Mouse (Mus musculus) hindbrain, embryonic 12.5 days (tissue): ENCODE measurements around the gene Kcnk12. TPM values are rescaled to one million over a fixed set of nuclear protein-coding genes. Genes with fewer than 3 reads are reported as not detected.

Experiments used
- ATAC-seq: fragments of 200-750 bp; cut with Nextera tagmentation; 2 replicates; pipeline ENCODE4 v1.8.0; 2017; ENCODE audit warnings: moderate TSS enrichment; ENCODE audit not compliant: low FRiP score
- H3K27ac ChIP-seq: fragments of 300-500 bp; sonication (generic); 2 replicates; pipeline ENCODE4 v1.5.1; 2016; ENCODE audit warnings: mild to moderate bottlenecking
- H3K27me3 ChIP-seq: fragments of 300-500 bp; sonication (generic); 2 replicates; pipeline ENCODE4 v1.6.1; 2016; ENCODE audit warnings: mild to moderate bottlenecking
- H3K36me3 ChIP-seq: fragments of 300-500 bp; sonication (generic); 2 replicates; pipeline ENCODE4 v1.6.1; 2016; ENCODE audit warnings: mild to moderate bottlenecking
- H3K4me1 ChIP-seq: fragments of 300-500 bp; sonication (generic); 2 replicates; pipeline ENCODE4 v1.6.1; 2016
- H3K4me2 ChIP-seq: fragments of 300-500 bp; sonication (generic); replicated peaks from 2 replicates; pipeline ENCODE4 v1.6.1; 2016; ENCODE audit warnings: mild to moderate bottlenecking
- H3K4me3 ChIP-seq: fragments of 300-500 bp; sonication (generic); 2 replicates; pipeline ENCODE4 v1.5.1; 2016; ENCODE audit warnings: mild to moderate bottlenecking
- H3K9ac ChIP-seq: fragments of 300-500 bp; sonication (generic); 2 replicates; pipeline ENCODE4 v1.6.1; 2016; ENCODE audit warnings: mild to moderate bottlenecking, moderate library complexity
- H3K9me3 ChIP-seq: fragments of 300-500 bp; sonication (generic); replicated peaks from 2 replicates; pipeline ENCODE4 v1.6.1; 2016; ENCODE audit warnings: mild to moderate bottlenecking
- WGBS: fragments of 180-500 bp; shearing (Covaris S2); methylation state at CpG from one replicate; pipeline ENCODE4 v1.1.7; 2016; 5-methylcytosine and 5-hydroxymethylcytosine counted together
- polyA plus RNA-seq: library from polyadenylated mRNA; unstranded; fragments of >200 nt; fragmentation: Nextera tagmentation; extraction: Ambion mirVana; gene quantifications from 2 replicates; pipeline ENCODE4 v1.2.1, GENCODE M21; 2016

The Kcnk12 gene
- polyA plus RNA-seq, 1 experiment from 2014 or later, result 0.58 TPM

DNA sequence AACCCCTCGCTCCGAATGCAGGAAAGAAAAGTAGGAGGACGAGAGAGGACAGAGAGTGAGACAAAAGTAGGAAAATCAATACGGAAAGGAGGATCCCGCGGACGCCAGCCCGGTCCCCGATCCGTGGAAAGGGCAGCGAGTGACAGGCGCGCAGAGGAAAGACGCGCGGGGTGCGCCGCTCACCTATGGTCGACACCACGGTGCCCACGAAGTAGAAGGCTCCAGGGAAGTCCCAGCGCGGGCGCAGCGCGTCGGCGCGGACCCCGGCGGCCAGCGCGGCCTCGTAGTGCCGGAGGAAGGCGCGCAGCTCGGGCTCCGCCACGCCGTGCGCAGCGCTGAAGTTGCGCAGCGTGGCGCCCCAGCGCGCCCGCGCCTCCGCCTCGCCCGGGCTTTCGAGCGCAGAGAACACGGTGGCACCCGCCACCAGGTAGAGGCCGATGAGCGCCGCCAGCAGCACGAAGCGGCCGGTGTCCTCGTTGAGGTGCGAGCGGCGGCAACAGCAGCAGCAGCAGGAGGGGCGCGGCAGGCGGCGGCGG, 845 bp downstream of the Kcnk12 start:
- Histone ChIP-seq H3K9ac (peak overlapping the region; percentile 23), H3K36me3 (no peaks in the 10 kb centered on the region), H3K4me2 (peak overlapping the region; percentile 77), H3K27ac (no peak overlapping the region), H3K9me3 (no peaks in the 10 kb centered on the region), H3K27me3 (peaks cover 80% of the 10 kb centered on the region), H3K4me3 (peak overlapping the region; percentile 40), H3K4me1 (peaks cover 25% of the 10 kb centered on the region)
- peak; percentile 49 for ATAC-seq
- WGBS, result under 1% methylated on average over 68 of the region's 72 CpGs

DNA sequence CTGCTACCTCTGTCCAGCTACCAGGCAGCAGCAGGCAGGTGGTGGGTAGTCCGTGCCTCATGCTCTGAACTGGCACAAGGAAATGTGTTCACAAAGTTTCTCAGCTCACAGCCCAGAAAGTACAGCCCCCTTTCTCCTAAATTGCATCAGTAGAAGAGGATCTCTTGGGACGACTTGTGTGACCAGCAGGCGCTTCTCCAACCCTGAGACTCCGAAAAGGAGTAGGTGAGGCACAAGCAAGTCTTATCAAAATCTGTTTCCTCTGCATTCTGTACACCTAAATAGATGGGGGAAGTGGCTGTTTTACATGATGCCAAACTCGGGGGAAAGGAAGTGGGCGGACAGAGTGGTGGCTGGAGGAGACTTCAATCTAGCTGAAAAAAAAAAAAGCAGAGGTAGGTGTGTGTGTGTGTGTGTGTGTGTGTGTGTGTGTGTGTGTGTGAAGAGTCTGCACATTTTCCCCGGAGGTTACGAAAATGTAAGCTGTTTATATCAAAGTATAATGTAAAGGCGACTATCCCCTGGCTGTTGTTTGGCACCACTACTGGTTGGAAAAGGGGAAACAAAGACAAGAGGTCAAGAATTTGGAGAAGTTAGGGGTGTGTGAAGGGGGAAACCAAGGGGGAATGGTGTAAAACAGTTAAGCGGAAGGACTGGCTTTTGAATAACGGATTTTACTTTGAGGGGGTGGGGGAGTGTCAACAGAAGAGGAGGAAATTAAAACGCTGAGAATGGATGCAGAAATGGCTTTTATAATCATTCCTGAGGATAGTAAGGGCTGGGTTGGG, 1.7 kb downstream of the Kcnk12 start:
- 28% methylated on average over 12 of the region's 12 CpGs for WGBS
- H3K27me3 ChIP-seq, result peaks cover 73% of the 10 kb centered on the region
- H3K4me2 ChIP-seq, result peak overlapping the region; percentile 77
- ATAC-seq, result no peak
- H3K4me3 ChIP-seq, result no peak overlapping the region
- peaks cover 25% of the 10 kb centered on the region for H3K4me1 ChIP-seq
- no peak overlapping the region for H3K27ac ChIP-seq
- no peak overlapping the region for H3K9ac ChIP-seq
- H3K9me3 ChIP-seq, result no peaks in the 10 kb centered on the region
- no peaks in the 10 kb centered on the region for H3K36me3 ChIP-seq

DNA sequence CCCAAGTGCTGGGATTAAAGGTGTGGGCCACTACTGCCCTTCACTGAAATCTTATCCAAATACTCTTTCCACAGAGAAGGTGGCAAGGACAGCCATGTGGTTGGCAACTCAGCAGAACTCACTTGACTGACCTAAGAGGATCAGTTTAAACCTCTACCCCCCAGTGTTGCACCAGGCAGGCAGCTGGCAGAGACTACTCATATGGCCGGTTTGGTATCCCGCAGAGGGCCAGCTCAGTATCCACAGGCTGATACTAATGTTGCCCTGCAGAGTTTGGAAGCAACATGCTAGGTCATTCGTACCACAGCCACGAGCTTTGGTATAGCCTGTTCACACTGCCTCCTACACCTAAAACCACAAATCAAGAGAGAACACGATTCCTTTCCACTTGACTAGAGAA, 3.0 kb downstream of the Kcnk12 start:
- H3K27me3 ChIP-seq, result peaks cover 64% of the 10 kb centered on the region
- H3K4me1 ChIP-seq, result peaks cover 25% of the 10 kb centered on the region
- H3K9ac ChIP-seq, result no peak overlapping the region
- WGBS, result 75% methylated on average over 5 of the region's 5 CpGs
- H3K36me3 ChIP-seq, result no peaks in the 10 kb centered on the region
- no peak overlapping the region for H3K27ac ChIP-seq
- no peak overlapping the region for H3K4me2 ChIP-seq
- no peak for ATAC-seq
- H3K9me3 ChIP-seq, result no peaks in the 10 kb centered on the region
- H3K4me3 ChIP-seq, result no peak overlapping the region

DNA sequence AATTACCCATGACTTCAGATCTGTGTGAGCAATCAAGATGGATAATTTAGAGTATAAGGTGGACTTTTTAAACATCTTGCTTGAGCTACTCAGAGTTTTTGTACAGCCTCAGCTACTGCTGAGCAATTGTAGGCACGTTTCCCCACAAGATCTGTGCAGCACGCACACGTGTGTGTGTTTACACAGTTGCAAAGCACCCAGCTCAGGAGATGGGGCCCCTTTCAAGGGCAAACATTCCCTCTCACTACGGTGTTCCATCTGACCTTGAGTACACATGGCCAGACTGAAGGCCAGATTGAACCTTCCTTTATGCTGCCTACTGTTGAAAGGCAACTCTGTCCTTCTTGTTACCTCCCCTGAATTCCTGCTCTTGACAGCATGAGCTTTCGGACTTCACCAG, 4.5 kb downstream of the Kcnk12 start:
- Histone ChIP-seq H3K9ac (no peak overlapping the region), H3K4me1 (peaks cover 21% of the 10 kb centered on the region), H3K27me3 (peaks cover 50% of the 10 kb centered on the region), H3K4me3 (no peak overlapping the region), H3K4me2 (no peak overlapping the region), H3K27ac (no peak overlapping the region), H3K9me3 (no peaks in the 10 kb centered on the region), H3K36me3 (no peaks in the 10 kb centered on the region)
- WGBS, result 71% methylated on average over 5 of the region's 5 CpGs
- ATAC-seq, result no peak

DNA sequence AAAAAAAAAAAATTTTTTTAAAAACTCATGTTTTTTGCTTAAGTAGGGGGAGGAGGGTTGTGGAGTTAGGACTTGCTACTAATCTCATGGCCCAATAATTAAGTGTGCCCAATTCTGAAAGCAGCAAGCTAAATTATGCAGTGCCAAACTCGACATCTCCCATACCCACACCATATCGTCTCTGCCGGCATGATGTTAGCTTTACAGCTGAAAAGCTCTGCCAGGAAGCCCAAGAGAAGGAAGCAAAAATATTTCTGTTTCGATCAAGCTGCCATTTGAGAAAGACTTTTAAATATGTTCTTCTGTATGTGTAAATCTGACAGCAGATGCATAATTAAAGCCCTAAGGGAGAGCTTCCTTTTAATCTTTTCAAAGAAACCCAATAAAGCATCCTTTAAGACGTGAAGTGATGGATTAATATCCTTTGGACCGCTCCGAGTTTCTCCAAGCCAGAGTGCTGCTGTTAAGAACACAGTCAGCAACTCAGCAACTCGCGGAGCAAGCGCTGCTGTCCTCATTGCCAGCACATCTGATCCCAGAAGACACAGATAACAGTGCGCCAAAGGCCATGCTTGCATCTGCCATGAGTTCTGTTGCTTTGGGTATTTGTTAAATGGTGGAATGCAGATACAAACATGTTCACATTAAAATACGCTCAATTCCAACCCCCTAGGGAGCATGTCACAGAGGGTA, 5.0 kb downstream of the Kcnk12 start:
- WGBS, result 71% methylated on average over 12 of the region's 12 CpGs
- Histone ChIP-seq H3K4me3 (no peak overlapping the region), H3K9ac (no peak overlapping the region), H3K27ac (no peak overlapping the region), H3K4me2 (no peak overlapping the region), H3K36me3 (no peaks in the 10 kb centered on the region), H3K4me1 (peaks cover 15% of the 10 kb centered on the region), H3K9me3 (no peaks in the 10 kb centered on the region), H3K27me3 (peaks cover 44% of the 10 kb centered on the region)
- no peak for ATAC-seq

DNA sequence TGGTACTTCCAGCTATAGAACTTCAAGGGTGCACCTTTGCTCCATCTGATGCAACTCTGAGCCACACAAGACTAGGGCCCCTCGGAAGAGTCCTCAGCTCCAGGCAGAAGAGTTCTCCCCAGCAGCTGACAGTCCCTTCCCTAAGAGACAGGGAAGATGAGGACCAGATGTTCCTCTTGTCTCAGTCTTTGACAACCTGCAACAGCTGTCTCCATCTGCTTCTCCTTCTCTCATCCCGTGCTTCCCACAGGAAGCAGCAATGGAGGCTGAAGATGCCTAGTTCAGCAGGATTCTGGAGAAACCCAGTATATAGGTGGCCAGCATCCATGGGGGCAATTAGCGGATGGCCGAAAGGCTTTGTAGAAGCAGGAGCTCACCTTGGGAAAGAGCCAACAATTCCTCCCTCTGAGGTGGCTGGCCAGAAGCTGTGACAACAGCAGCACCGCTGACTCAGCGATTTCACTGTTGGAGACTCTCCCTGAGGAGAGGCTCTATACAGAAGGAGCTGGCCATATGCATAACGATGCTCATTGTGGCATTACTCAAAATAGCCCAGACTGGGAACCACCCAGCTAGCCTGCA, 6.2 kb downstream of the Kcnk12 start:
- no peaks in the 10 kb centered on the region for H3K9me3 ChIP-seq
- H3K27me3 ChIP-seq, result peaks cover 32% of the 10 kb centered on the region
- no peak overlapping the region for H3K4me2 ChIP-seq
- ATAC-seq, result no peak
- H3K9ac ChIP-seq, result no peak overlapping the region
- H3K36me3 ChIP-seq, result no peaks in the 10 kb centered on the region
- H3K4me1 ChIP-seq, result peaks cover 4% of the 10 kb centered on the region; the same call in 1 of the 2 replicates
- H3K27ac ChIP-seq, result no peak overlapping the region
- no peak overlapping the region for H3K4me3 ChIP-seq
- WGBS, result 71% methylated on average over 7 of the region's 7 CpGs

DNA sequence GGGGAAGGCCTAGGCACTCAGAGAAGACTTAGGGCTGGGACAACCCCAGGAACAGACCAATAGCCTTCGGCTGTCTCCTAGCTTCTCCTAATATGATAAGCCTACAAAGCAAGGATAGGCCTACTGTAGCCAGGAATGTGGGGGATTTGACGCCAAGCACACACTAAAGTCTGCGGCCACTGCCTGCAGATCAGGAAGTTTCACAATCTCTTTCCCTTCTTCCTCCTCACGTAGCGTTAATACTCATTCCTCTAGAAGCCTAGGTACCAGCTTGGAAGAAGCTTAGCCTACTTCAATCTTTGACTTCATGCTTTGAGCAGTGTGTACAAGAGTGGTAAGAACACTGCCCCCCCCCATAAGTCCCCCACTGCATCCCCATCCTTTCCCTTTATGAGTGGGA, 7.1 kb downstream of the Kcnk12 start:
- Histone ChIP-seq H3K4me3 (no peak overlapping the region), H3K27ac (no peak overlapping the region), H3K9me3 (no peaks in the 10 kb centered on the region), H3K9ac (no peak overlapping the region), H3K4me2 (no peak overlapping the region), H3K4me1 (no peaks in the 10 kb centered on the region), H3K27me3 (peaks cover 26% of the 10 kb centered on the region), H3K36me3 (no peaks in the 10 kb centered on the region)
- no peak for ATAC-seq
- WGBS, result 92% methylated on average over 5 of the region's 5 CpGs

DNA sequence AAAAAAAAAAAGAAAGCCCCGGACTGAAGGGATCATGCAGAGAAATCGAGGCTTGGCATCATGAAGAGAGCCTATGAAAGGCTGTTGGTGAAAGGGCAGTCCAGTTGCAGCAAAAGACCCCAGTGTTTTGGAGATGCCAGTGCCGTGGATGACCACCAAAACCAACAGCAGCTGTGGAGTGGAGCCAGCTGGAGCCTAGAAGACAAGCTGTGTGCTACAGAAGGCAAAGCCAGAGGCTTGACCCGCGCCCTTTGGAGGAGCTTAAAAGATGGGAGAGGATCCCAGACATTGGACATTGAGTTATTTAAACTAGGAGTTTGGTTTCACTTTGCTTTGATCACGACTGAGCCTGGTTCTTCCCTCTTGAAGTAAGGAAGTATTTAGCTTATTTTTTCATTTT, 9.6 kb downstream of the Kcnk12 start:
- WGBS, result 79% methylated on average over 6 of the region's 6 CpGs
- no peaks in the 10 kb centered on the region for H3K36me3 ChIP-seq
- no peak overlapping the region for H3K9ac ChIP-seq
- H3K27me3 ChIP-seq, result peaks cover 6% of the 10 kb centered on the region; the same call in 1 of the 2 replicates
- no peak for ATAC-seq
- no peaks in the 10 kb centered on the region for H3K4me1 ChIP-seq
- H3K4me2 ChIP-seq, result no peak overlapping the region
- H3K4me3 ChIP-seq, result no peak overlapping the region
- H3K27ac ChIP-seq, result no peak overlapping the region
- H3K9me3 ChIP-seq, result no peaks in the 10 kb centered on the region

DNA sequence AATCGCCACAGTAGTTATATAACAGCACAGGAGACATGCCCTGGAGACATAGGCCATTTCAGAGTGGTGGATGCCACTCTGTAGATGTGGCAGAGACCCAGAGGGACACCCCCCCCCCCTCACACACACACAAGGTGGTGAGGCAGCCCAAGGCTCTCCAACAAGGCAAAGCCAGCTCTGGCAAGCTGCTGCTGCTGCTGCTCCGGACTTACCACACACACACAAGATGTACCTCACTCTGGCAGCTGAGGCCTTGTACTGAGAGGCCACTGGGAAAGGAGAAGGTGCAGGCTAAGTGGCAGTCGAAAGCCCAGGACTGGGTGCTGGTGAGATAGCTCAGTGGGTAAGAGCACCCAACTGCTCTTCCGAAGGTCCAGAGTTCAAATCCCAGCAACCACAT, 10.1 kb downstream of the Kcnk12 start:
- peaks cover 6% of the 10 kb centered on the region; the same call in 1 of the 2 replicates for H3K27me3 ChIP-seq
- no peak overlapping the region for H3K4me3 ChIP-seq
- H3K4me2 ChIP-seq, result no peak overlapping the region
- ATAC-seq, result no peak
- no peak overlapping the region for H3K9ac ChIP-seq
- no peak overlapping the region for H3K27ac ChIP-seq
- 94% methylated on average over 4 of the region's 4 CpGs for WGBS
- H3K9me3 ChIP-seq, result no peaks in the 10 kb centered on the region
- H3K4me1 ChIP-seq, result no peaks in the 10 kb centered on the region
- H3K36me3 ChIP-seq, result no peaks in the 10 kb centered on the region

DNA sequence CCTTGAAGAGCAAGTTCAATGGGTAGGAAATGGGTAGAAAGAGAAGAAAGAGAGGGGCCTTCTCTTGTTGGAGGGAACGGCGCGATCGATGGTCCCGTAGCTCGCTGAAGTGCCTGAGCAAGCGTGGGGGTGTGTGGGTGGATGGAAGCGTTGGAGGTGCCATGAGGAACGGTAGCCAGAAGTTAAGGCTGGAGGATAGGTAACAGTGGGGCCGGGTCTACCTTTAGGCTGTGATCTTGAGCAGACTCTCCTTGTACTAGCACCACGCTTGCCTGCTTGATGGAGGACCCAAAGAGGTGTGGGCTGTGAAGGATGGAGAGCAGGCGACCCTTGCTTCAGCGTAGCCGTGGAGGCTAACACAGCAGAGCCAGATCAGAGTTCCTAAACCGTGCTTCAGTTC, 12.1 kb downstream of the Kcnk12 start:
- H3K4me2 ChIP-seq, result no peak overlapping the region
- no peak overlapping the region for H3K4me3 ChIP-seq
- H3K27ac ChIP-seq, result no peak overlapping the region
- H3K9me3 ChIP-seq, result 0 out of 2 replicates have a peak, but pooled peaks cover 4% of the 10 kb centered on the region
- ATAC-seq, result no peak
- H3K4me1 ChIP-seq, result no peaks in the 10 kb centered on the region
- H3K36me3 ChIP-seq, result no peaks in the 10 kb centered on the region
- peaks cover 3% of the 10 kb centered on the region; the same call in 1 of the 2 replicates for H3K27me3 ChIP-seq
- no peak overlapping the region for H3K9ac ChIP-seq
- WGBS, result 96% methylated on average over 15 of the region's 15 CpGs

DNA sequence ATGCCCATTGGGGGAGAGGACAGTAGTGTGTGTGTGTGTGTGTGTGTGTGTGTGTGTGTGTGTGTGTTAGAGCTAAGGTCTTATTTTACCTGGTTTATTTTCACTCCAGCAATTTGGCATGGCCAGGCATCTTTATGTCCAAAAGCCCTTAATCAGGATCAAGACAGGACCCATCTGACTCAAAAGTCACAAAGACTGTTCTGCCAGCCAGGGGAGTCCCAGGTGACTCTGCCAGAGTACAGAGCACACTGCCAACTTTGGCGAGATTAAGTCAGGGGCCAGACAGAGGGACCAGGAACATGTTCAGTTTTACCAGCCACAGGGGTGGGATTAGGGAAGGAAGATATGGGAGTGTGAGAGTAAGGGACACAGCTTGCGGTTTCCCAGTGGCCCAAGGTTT, 12.9 kb downstream of the Kcnk12 start:
- H3K4me2 ChIP-seq, result no peak overlapping the region
- H3K4me1 ChIP-seq, result no peaks in the 10 kb centered on the region
- H3K9ac ChIP-seq, result no peak overlapping the region
- WGBS, result 89% methylated on average over 2 of the region's 2 CpGs
- peaks cover 3% of the 10 kb centered on the region; the same call in 1 of the 2 replicates for H3K27me3 ChIP-seq
- no peak for ATAC-seq
- H3K9me3 ChIP-seq, result 0 out of 2 replicates have a peak, but pooled peaks cover 4% of the 10 kb centered on the region
- no peaks in the 10 kb centered on the region for H3K36me3 ChIP-seq
- H3K4me3 ChIP-seq, result no peak overlapping the region
- H3K27ac ChIP-seq, result no peak overlapping the region

DNA sequence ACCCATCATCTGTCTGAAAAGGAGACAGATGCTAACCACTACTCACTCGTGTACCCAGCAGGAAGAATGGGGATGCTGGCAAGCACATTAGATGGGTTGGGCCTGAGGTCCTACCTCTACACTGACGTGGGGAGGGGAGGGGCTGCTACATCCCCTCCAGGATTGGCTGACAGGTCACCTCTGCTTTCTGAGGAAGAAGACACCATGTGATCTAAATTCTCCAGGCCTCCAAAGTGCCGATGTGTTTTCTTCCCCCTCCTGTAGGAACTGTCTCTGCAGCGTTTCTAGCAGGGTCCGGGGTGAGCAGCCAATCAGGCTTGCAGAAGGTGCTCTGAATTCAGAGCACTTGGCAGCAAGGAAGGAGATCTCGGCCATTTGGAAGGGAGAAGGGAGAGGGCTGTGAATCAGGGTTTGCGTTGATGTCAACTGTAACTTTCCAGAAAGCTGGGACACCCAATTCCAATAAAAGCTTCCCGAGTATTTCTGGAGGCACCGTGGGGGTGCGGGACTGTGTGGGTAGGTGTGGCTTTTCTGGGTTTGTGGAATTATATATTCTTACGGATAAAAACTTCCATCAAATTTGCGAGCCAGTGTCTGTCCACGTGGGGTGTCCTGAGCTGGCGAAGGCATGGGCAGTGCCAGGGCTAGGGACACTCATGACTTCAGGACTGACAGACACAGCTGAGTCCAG, 13.5 kb downstream of the Kcnk12 start:
- no peak overlapping the region for H3K4me3 ChIP-seq
- no peak for ATAC-seq

More for the DNA sequence above, 13.5 kb downstream of the Kcnk12 start:
- Histone ChIP-seq H3K9me3 (0 out of 2 replicates have a peak, but pooled peaks cover 4% of the 10 kb centered on the region), H3K27ac (no peak overlapping the region), H3K4me2 (no peak overlapping the region), H3K9ac (no peak overlapping the region), H3K27me3 (peaks cover 3% of the 10 kb centered on the region; the same call in 1 of the 2 replicates), H3K36me3 (no peaks in the 10 kb centered on the region), H3K4me1 (no peaks in the 10 kb centered on the region)
- WGBS, result 68% methylated on average over 14 of the region's 14 CpGs
